Mouse (Mus musculus): ENCODE data around the gene Nutf2-ps1.
A peak's percentile ranks its signal among the peaks of the same experiment; 100 is the strongest.
"Not testable (repeated sequence)": the region's sequence is repeated elsewhere in the genome, so short reads cannot be mapped to it uniquely, and the experiment has no call there.

Nutf2-ps1 gene

DNA sequence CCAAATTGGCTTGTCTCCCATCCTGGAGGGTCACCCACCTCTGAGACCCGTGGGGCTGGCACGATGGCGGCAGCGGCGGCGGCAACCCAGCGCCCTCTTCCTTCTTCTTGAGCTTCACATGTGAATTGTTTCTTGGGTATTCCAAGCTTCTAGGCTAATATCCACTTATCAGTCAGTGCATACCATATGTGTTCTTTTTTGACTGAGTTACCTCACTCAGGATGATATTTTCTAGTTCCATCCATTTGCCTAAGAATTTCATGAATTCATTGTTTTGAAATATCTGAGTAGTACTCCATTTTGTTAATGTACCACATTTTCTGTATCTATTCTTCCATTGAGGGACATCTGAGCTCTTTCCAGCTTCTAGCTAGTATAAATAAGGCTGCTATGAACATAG lies at the start of gene Nutf2-ps1:
TSS of gene Nutf2-ps1 (minus strand) at position 101 of the 400 bp plus-strand sequence.
- DNase-seq, result not testable (repeated sequence)

DNA sequence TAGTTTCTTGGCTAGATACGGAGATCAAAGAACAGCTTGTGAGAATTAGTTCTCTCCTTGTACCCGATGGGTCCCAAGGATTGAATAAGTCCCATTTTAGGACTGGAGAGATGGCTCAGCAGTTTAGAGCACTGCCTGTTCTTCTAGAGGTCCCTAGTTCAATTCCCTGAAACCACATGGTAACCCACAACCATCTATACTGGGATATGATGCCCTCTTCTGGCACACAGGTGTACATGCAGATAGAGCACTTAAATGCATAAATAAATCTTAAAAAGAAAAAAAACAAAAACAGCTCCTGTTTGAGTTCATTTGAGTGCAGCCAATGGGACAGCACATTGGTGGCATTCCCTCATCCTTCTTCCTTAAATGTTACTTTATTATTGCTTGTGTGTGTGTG lies 49.2 kb upstream of the Nutf2-ps1 start:
- no peak for DNase-seq

DNA sequence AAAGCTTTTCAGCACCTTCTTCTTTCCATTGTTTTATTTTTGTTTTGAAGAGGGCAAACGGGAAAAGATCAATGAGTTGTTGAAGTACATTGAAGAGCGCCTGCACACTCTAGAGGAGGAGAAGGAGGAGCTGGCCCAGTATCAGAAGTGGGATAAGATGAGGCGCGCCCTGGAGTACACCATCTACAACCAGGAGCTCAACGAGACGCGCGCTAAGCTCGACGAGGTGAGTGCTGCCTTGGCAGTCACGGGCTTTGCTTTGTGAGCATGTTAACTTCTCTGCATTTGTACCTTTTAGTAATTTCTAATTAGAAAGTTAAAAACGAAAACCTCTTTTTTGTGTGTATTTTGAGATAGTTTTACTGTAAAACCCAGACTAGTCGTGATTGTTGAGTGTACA lies 32.8 kb upstream of the Nutf2-ps1 start:
- DNase-seq, result no peak

DNA sequence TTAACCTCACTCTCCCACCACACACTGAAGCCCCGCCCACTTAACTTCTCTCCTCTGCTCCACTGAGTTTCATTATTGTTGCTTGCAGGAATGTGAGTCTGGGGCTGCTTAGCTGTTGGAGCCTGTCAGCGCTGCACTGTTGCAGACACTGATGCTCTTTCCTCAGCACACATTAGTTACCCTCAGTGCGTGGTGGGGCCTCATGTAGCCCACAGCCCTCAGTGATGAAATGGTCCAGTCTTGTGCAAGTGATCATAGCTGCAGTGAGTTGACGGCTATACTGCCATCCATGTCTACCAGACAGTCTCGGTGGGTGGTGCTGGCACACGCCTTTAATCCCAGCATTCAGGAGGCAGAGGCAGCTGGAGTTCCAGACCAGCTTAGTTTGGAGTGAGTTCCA lies 20.1 kb upstream of the Nutf2-ps1 start:
- no peak for DNase-seq

DNA sequence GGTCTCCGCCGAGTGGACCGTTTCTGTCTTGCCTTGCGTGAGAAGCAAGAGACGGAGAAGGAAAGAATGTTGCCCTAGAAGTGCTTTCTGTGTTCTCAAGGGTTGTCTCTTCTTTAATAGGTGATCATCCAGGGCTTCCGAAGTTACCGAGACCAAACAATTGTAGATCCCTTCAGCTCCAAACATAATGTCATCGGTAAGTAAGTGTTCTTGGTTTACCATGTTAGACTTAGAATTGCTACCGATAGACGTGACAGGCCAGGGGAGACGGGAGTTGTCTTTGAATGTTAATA lies 12.4 kb upstream of the Nutf2-ps1 start:
- no peak for DNase-seq

DNA sequence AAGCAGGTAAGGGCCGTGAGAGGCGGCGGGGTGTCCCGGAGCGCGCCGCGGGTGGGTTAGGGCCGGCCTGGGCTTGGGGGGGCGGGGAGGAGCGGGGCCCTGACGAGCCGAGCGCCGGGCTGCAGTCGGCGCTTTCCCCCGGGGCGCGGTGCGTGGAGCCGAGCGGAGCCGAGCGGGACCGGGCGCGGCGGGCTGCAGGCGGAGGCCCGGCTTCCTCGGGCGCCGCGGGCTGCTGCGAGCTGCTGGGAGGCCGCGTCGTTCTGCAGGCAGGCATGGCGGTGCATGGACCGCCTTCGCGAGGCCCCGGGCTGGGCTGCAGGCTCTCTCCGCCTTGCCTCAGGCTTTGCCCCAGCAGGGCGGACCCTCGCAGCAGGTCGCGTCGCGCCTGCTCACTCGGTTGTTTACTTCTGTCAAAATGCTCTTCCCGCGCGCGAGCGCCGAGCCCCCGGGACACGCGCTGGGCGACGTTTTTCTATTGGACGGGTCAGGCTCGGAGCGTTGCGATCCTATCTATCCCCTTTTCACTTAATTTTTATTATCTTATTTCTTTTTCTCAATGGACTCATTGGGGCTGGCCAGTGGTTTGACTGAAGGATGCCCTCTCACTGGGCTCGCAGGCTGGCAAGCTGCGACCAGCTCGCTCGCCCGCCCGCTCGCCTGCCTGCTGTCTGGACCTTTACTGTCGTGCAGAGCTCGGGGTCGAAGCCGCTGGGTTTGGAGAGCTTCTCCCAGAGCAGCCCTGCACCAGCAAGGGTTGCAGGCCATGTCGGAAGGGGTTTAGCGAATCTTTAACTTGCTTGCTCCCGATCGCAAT lies 11.9 kb upstream of the Nutf2-ps1 start:
- DNase-seq, result peak; percentile 56 to 74

DNA sequence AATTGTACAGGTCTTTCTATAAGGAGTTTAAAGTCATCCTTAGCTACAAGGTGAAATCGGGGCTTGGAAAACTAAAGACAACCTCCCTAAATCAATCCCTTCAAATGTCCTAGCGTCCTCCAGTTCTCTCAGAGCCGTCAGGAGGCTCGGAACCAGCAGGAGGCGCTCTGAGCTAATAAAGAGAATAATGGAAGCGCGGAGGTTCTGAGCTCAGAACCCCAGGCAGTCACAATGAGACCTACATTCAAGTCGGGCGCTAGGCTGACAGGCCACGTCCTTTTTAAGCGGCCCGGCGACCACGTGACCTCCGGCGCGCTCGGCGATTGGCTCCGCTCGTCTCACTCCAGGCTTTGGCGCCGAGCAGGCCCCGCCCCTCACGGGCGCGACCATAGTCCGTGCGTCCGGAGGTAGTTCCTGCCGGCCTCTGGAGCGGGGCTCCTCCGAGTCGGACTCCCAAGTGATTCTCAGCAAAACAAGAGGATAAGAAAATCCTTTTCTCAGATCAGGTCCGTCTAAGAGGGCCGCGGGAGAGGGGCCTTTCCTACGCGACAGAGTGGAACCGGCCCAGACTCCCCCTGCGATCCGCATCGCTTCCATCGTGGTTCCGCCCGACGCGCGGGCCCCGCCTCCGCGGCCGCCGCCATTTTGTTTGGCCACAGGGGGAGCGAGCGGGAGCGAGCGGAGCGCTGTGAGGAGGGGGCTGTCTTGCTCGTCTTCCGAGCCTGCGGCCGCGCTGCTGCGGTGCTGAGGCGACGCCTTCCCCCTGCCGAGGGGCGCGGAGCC lies 11.1 kb upstream of the Nutf2-ps1 start, which contains the start of gene Smc3:
TSS of gene Smc3 (plus strand) at position 642 of the 783 bp plus-strand sequence.
- peak; percentile 99 for DNase-seq

DNA sequence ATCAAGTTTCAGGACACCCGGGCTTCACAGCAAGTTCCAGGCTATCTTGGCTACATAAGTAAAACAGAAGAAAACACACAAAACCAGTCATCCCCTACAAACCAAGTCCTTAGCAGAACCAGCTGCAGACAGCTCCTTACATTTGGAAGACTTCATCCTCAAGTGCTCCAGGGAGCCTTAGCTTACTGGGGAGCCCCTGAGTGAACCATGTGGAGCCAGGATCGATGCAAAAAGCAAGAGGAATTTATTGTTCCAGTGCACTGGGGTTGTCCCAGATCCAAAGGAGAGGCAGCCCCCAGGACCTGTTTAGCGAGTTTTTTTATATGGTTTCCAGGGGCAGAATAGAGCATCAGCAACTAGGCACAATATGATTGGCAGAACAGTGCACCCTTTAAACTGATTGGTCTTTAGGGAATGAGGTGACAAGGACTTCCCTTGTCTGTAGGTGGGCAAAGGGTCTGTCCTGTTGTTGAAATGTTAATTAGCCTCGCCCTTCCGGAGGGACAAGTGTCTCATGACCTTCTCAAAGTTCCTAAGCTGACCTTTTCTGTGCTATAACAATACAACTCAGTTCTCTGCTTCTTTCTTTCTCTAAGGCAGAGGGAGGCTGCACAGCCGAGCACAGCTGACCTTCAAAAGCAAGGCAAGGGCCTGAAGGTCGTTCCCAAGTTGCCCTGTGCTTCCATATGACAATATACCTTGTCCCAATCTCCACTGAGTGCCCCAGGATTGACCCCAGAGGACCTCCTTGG lies 8.0 kb upstream of the Nutf2-ps1 start:
- no peak for DNase-seq

DNA sequence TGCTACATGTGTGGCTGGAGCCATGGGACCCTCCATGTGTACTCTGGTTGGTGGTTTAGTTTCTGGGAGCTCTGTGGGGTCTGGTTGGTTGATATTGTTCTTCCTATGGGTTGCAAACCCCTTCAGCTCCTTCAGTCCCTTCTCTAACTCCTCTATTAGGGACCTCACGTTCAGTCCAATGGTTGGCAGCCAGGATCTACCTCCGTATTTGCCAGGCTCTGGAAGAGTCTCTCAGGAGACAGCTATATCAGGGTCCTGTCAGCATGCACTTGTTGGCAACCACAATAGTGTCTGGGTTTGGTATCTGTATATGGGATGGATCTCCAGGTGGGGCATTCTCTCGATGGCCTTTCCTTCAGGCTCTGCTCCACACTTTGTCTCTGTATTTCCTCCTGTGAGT lies 1.2 kb downstream of the Nutf2-ps1 start:
- DNase-seq, result not testable (repeated sequence)

DNA sequence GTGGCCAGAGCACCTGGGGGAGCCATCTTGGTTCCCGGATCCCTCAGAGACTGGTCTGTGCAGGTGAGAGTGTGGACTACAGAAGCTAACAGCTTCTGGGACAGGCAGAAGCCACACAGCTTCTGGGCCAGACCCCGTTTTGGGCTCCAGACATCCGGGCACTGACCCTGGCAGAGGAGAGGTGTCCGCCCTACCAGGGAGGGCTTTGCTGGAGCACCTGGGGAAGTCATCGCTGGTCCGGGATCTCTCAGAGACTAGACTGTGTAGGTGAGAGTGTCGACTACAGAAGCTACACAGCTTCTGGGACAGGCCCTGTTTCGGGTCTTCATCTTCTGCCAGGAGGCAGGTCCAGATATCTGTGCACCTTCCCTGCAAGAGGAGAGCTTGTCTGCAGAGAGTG lies 8.6 kb downstream of the Nutf2-ps1 start:
- DNase-seq, result not testable (repeated sequence)

DNA sequence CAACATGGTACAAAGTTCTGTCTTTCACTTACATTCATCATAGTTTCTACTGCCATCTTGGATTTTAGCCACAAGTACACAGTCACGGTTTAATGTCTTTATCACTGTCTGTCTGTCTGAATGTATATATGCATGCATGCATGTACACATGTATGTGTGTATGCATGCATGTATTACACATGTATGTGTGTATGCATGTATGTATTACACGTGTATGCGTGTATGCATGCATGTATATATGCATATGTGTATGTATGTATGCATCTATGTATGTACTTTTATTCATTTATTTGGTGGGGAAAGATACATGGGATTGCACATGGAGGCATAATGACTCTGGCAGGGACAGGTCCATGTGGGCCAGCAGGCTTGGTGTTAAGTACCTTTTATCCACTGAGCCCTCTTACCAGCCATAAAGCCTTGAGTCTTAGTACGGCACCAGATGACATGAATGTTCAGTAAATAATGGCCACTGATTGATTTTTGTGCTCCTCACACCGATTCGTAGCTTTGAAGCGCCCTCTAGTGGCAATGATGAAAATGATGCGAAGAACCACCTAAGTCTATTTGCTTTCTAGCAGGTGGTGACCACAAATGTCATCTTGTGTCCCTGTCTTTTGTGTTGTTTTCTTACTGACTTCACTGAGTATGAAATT lies 10.1 kb downstream of the Nutf2-ps1 start:
- peak; percentile 51 to 72 for DNase-seq

DNA sequence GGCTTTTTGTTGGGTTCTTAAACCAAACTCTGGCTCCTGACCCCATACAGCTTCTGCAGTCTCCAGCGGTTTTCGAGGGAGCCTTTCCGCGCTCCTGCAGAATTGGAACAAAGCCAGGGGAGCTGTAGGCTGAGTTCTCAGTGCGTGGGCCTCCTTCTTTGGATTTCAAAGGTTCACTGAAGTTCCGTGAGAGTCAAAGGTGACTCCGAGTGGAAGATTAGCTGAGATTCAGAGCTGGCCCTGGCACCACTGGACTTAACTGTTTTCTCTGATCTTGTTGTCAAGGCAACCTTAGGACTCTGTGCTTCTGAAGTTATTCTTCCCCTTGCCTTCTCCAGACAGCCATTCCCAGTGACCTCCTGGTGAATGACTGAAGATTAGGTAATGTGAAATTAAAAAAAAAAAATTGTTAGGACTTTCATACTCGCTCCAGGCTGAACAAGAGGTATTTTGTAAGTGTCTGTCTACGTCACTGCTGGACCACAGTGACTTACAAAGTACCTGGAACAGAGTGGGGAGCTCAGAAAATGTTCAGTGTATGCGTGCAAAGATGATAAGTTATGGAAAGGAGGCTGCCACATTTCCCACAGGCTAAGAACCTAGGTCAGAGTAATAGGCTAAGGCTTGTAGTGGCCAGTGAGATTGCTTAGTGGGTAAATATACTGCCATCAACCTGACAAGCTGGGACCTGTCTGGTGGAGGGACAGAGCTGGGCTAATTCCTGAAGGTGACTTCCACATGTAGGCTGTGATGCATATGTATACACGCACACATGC lies 11.7 kb downstream of the Nutf2-ps1 start:
- peak; percentile 58 to 80 for DNase-seq

DNA sequence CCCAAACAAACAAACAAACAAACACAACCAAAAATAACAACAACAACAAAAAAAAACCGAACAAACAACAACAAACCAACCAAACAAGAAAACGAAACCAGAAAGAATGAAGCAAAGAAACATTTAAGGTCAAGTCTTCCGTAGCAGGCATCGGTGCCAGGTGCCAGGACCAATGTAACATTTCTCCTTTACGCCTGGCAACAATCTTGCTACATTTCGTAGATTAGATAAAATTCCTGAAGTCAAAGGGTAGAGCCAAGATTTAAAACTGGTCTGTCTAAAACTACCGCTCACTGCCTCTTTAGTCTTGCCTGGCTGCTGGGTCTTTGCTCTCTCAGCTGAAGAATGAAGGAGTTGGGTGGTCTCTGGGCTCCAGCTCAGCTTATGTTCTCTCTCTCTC lies 12.8 kb downstream of the Nutf2-ps1 start:
- DNase-seq, result no peak

DNA sequence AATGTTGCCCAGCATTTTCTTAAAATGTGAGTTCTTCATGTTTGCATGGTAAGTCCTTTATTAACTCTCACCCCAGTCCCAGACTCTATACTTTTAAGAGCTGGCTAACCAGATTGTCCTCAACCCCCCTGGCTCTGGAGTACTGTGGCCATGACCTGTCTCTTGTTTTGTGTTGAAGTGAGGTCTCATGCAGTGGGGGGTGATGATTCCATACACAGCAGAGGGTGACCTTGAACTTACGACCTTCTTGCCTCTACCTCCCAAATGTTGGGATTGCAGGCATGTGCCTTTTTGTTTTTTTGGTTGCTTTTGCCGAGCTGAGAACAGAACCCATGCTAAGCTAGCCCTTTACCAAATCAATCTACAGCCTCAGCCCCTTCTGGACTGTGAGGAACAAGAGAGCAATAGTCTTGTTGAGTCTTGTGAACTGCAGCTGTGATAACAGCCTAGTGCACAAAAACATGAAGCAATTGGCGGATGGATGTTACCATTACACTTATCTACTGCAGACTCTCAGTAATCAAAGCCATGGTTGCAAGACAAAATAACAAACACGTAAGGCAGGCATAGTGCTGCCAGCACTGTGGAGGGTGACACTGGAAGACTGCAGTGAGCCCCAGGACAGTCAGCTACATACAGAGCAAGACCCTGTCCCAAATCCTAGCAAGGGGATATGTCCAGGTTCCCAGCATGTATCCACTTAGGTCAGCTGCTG lies 13.4 kb downstream of the Nutf2-ps1 start:
- DNase-seq, result no peak

DNA sequence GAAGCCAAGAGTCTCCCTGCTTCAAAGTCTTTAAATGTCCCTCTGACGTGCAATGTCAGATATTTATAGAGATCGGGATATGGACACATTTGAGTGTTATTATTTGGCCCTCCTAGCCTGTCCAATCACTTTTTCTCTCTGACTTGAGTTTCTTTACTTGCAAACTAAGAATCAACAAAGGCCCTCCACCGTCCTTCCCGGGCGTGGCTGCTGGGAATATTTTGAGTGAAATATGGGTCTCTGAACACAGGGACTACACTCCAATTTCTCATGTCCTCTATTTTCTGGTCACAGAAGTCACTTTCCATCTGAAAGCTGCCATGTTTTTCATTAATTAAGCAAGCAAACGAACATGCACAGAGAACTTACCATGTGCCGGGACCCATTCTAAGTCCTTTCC lies 14.3 kb downstream of the Nutf2-ps1 start:
- DNase-seq, result no peak

DNA sequence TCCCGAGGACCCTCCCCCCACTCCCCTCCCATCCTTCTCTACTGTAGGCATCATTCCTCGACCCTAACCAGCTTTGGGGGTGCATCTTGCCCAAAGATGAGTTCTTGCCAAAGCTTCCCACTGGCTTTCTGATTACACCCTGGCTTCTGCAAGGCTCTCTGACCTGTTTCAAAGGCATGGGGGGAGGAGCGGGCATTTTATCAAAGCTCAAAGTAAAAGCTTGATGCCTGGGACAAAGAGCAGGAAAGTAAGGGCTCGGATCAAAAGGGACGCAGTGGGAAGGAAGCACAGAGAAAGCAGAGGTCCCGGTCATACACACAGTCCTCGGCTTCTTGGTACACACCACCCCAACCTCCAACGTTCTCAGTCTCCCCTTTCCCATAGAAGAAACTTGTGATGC lies 14.7 kb downstream of the Nutf2-ps1 start:
- DNase-seq, result no peak

DNA sequence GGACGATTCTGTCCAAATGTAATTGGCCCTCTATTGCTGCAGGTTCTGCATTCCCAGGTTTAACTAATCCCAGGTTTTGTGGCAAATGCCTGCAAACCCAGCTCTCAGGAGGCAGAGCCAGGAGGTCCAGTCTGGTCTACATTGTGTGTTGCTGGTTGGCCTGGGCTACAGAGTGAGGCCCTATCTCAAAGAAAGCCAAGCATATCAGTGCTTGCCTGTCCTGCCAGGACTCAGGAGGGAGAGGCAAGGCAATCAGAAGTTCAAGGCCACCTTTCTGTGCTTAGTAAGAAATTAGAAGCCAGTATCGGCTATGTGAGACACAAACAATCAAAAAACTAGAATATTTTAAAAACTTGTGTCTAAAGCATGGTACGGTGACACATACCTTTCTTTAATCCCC lies 15.7 kb downstream of the Nutf2-ps1 start:
- no peak for DNase-seq

DNA sequence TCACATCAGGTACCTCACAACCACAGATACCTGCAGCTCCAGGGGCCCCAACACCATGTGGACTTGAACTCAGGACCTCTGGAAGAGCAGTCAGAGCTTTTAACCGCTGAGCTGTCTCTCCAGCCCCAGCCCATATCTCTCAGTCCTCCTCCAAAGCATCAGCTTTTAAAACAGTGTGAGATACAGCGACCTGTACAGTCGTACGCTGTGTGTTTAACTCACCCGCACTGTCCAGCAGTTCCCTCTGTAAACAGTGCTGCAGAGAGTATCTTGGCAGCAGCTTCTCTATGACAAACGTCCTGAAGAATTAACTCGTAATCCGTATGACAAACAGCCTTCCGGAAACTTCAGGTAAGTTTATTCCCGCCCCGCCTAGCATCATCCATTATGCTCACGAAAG lies 16.3 kb downstream of the Nutf2-ps1 start:
- DNase-seq, result no peak

DNA sequence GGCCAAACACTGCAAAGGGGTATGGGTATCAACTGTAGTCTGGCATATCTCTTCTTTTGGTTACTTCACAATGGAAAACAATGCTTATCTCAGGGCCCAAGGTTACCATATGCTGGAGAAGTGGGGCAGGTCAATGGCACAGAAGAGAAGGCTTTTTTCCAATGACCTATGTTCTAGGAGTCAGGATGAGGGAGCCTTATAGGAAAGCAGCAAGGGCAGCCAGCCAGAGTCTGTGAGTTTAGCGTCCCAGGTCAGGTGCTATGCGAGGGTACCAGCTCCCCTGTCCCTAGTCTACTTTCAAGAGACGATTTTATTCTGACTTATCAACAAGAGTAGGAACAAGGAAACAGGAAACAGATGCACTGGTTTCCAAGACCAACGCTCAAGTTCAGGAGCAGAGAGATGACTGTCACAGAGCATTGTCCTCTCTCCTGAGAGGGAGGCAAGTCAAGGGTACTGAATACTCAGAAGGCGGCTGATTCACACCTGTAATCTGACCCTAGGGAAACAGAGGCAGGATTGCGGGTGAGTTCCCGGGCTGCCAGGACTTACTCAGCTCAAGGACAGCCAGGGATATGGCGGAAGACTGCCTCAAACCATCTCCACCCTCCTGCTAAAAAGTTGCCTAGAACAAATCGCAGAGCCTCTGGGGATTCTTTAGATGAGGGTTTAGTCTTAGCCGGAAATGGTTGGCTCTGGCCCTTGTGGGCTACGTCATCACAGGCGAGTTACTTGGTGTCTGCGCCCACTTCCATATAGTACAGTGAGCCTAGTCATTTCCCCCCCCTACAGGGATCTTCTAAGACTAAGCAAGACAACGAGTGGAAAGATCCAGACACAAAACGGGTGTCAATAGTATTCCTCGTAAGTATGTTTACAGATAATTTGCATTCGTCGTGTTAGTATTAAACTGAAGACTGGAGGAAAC lies 17.1 kb downstream of the Nutf2-ps1 start:
- DNase-seq, result no peak

DNA sequence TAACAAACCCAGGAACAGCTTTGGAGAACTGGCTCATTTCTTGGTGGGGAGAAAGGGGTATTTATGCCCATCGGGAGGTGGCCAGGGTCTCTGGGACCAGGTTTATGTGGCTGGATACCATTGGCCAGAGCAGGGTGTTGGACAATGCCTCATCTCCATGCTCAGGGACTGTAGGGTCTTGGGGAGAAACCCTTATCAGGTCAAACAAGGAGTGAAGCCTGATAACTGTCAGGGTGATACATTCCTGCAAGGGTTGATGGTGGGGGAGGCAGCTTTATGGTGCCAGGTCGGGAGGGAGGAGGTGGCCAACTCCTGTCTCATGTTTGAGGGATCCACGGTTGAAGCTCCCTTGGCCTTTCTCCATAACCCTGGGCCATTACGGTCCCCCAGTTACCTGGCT lies 17.8 kb downstream of the Nutf2-ps1 start:
- no peak for DNase-seq
